Mouse (Mus musculus) small intestine, adult 2 months (tissue): ENCODE measurements around the gene Nck1. TPM values are rescaled to one million over a fixed set of nuclear protein-coding genes. Genes with fewer than 3 reads are reported as not detected.
A peak's percentile ranks its signal among the peaks of the same experiment; 100 is the strongest.

Experiments used
- H3K27ac ChIP-seq: fragments of 200-500 bp; 2 replicates; pipeline ENCODE4 v1.5.1; 2012; ENCODE audit warnings: low read depth, low read length, control low read depth, inconsistent platforms; ENCODE audit not compliant: insufficient read depth
- H3K27me3 ChIP-seq: fragments of 200-500 bp; 2 replicates; pipeline ENCODE4 v1.6.1; 2012; ENCODE audit warnings: mild to moderate bottlenecking, moderate library complexity, low read length, inconsistent platforms; ENCODE audit not compliant: control insufficient read depth, insufficient read depth
- H3K36me3 ChIP-seq: fragments of 200-500 bp; 2 replicates; pipeline ENCODE4 v1.6.1; 2012; ENCODE audit warnings: mild to moderate bottlenecking, low read length, control low read depth, inconsistent platforms; ENCODE audit not compliant: control insufficient read depth, insufficient read depth
- H3K4me1 ChIP-seq: fragments of 200-500 bp; 2 replicates; pipeline ENCODE4 v1.6.1; 2012; ENCODE audit warnings: low read length, inconsistent platforms, mixed read lengths; ENCODE audit not compliant: control insufficient read depth, insufficient read depth, insufficient read length
- H3K4me3 ChIP-seq: fragments of 200-500 bp; 2 replicates; pipeline ENCODE4 v1.5.1; 2012; ENCODE audit warnings: low read depth, mild to moderate bottlenecking, control low read depth, inconsistent platforms, low read length, moderate library complexity
- CTCF ChIP-seq: fragments of 200-500 bp; IDR thresholded peaks from 2 replicates; pipeline ENCODE4 v1.5.1; 2012; ENCODE audit warnings: low read depth, mild to moderate bottlenecking, control low read depth, inconsistent platforms, low read length, moderate library complexity, mixed read lengths; ENCODE audit not compliant: insufficient replicate concordance, insufficient read length; ENCODE audit errors: extremely low read depth
- POLR2A ChIP-seq: fragments of 200-500 bp; IDR thresholded peaks from 2 replicates; pipeline ENCODE4 v1.6.1; 2012; ENCODE audit warnings: low read depth, mild to moderate bottlenecking, control low read depth, inconsistent platforms, low read length, moderate library complexity
- WGBS: fragments of 180-500 bp; shearing (Covaris S2); methylation state at CpG from one replicate; pipeline ENCODE4 v1.1.7; 2018; 5-methylcytosine and 5-hydroxymethylcytosine counted together
- polyA plus RNA-seq: library from polyadenylated mRNA; depleted of rRNA; stranded (reverse); fragments of >200 nt; gene quantifications from 2 replicates; pipeline ENCODE4 v1.2.3, GENCODE M21; 2012

Nck1 gene
- polyA plus RNA-seq, 1 experiment: 0.71 TPM

GRCm38 (mm10) chr9:100462098-100462497 lies 83.8 kb downstream of the Nck1 start:
- H3K36me3 ChIP-seq: peaks cover 12% of the 10 kb centered on the region
- peaks cover 14% of the 10 kb centered on the region for H3K4me1 ChIP-seq
- WGBS: 88% methylated on average over 4 of the region's 4 CpGs
- no peak for TF ChIP-seq CTCF
- no peak for TF ChIP-seq POLR2A
- H3K4me3 ChIP-seq: no peak overlapping the region
- peak overlapping the region; percentile 74 for H3K27ac ChIP-seq
- no peaks in the 10 kb centered on the region for H3K27me3 ChIP-seq

DNA sequence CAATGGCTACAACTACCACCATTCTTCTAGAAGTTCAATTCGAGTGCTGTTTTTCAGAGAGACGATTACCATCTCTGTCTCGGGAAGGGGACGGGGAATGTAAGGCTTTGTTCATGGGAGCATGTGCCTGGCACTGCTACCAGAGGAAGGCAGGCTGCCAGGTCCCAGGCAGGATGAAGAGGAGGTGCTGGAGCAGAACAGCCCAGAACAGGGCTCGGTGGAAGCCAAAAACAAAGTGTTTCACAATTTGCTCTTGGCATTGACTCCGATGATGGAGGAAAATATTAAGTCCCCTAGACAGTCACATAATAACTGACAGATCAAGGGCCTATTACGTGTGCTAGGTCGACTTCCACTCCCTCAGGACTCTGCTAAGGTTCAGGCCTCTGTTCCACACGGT lies 84.3 kb downstream of the Nck1 start:
- H3K4me3 ChIP-seq: no peak overlapping the region
- peaks cover 10% of the 10 kb centered on the region for H3K4me1 ChIP-seq
- H3K27me3 ChIP-seq: no peaks in the 10 kb centered on the region
- no peak for TF ChIP-seq CTCF
- TF ChIP-seq POLR2A: no peak
- H3K27ac ChIP-seq: peak overlapping the region; percentile 74
- H3K36me3 ChIP-seq: peaks cover 12% of the 10 kb centered on the region
- WGBS: 83% methylated on average over 9 of the region's 9 CpGs

DNA sequence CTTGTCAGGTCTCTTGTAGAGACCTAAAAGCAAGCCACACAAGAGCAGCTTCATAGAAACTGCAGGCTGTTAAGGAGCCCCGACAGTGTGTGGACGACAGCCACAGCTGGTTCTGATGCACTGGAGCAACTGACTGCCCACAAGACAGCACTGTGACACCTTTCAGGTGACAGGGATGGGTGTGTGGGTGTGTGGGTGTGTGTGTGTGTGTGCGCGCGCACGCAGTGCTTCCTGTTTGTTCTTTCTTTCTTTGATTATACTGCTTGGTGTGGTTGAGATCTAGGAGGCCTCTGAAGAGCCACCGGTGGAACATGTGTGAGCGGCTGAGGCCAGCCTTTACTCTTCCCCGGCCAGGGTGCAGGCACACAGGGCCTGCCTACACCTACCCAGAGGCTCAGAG lies 85.7 kb downstream of the Nck1 start:
- H3K27me3 ChIP-seq: no peaks in the 10 kb centered on the region
- no peak overlapping the region for H3K4me3 ChIP-seq
- peaks cover 10% of the 10 kb centered on the region for H3K36me3 ChIP-seq
- H3K27ac ChIP-seq: peak overlapping the region; percentile 63
- H3K4me1 ChIP-seq: peaks cover 4% of the 10 kb centered on the region; the same call in 1 of the 2 replicates
- TF ChIP-seq CTCF (no peak), POLR2A (peak; percentile 8; the same call in 1 of the 2 replicates)
- WGBS: 91% methylated on average over 9 of the region's 9 CpGs

- H3K4me1 ChIP-seq: peaks cover 6% of the 10 kb centered on the region; the same call in 1 of the 2 replicates
- TF ChIP-seq CTCF (no peak), POLR2A (no peak)
- no peaks in the 10 kb centered on the region for H3K27me3 ChIP-seq
- H3K27ac ChIP-seq: no peak overlapping the region
- H3K36me3 ChIP-seq: peaks cover 10% of the 10 kb centered on the region
- 80% methylated on average over 17 of the region's 17 CpGs for WGBS
- no peak overlapping the region for H3K4me3 ChIP-seq
Measured at GRCm38 (mm10) chr9:100457971-100458681, 87.8 kb downstream of the Nck1 start.

GRCm38 (mm10) chr9:100454664-100454993 lies 91.3 kb downstream of the Nck1 start:
- Histone ChIP-seq H3K36me3 (peaks cover 10% of the 10 kb centered on the region), H3K4me1 (0 out of 2 replicates have a peak, but pooled peaks cover 2% of the 10 kb centered on the region), H3K27ac (no peak overlapping the region), H3K27me3 (no peaks in the 10 kb centered on the region), H3K4me3 (peak overlapping the region; percentile 61)
- TF ChIP-seq POLR2A (no peak), CTCF (no peak)
- 2% methylated on average over 9 of the region's 9 CpGs for WGBS

- TF ChIP-seq POLR2A: no peak
- peak; percentile 89; the same call in 1 of the 2 replicates for TF ChIP-seq CTCF
- H3K4me1 ChIP-seq: 0 out of 2 replicates have a peak, but pooled peaks cover 2% of the 10 kb centered on the region
- no peaks in the 10 kb centered on the region for H3K27me3 ChIP-seq
- H3K27ac ChIP-seq: no peak overlapping the region
- H3K36me3 ChIP-seq: peaks cover 10% of the 10 kb centered on the region
- H3K4me3 ChIP-seq: peak overlapping the region; percentile 61
- whole genome bisulfite sequencing: 3% methylated on average over 25 of the region's 25 CpGs
Measured at GRCm38 (mm10) chr9:100453944-100454663, 91.8 kb downstream of the Nck1 start.

GRCm38 (mm10) chr9:100452432-100452831 lies 93.5 kb downstream of the Nck1 start:
- Histone ChIP-seq H3K27ac (no peak overlapping the region), H3K27me3 (no peaks in the 10 kb centered on the region), H3K4me1 (0 out of 2 replicates have a peak, but pooled peaks cover 2% of the 10 kb centered on the region), H3K4me3 (no peak overlapping the region), H3K36me3 (no peaks in the 10 kb centered on the region)
- TF ChIP-seq CTCF (no peak), POLR2A (no peak)
- 10% methylated on average over 6 of the region's 6 CpGs for whole genome bisulfite sequencing
